Mouse (Mus musculus): ENCODE measurements around the gene Tspan12. TPM values are rescaled to one million over a fixed set of nuclear protein-coding genes. Genes with fewer than 3 reads are reported as not detected.
"Not testable (repeated sequence)": the region's sequence is repeated elsewhere in the genome, so short reads cannot be mapped to it uniquely, and the experiment has no call there.

Gene Tspan12
- total RNA-seq, 2 experiments from 2014 or later, result 21.2 to 25.8 TPM

DNA sequence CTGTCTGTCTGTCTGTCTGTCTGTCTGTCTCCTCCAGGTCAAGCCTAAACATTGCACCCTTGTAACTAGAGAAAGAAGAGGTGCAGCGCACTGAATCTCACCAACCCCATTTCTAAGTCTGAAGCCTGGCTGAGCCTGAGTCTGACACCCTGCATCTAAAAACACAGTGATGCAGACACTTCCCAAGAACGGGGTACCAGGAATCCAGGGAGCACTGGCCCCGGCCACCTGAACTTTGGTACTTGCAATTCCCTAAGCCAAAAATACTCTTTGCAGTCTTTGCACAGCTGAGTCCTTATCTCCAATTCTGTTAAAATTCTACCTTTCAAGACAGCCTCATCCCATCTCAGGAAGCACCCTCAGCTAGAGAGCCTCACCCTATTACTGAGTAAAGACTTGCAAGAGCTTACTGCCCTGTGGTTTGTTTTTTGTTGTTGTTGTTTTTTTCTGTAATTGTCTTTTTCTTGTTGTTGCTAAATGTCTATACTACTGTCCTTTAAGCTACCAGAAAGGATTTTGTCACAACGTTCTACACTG lies 61.7 kb downstream of the Tspan12 start:
- DNase-seq, result no peak
- intact Hi-C loops (cut with DNase I; ENCODE audit: low total_unique reads), result loop anchor here (10.0 kb wide), 1 partner anchor 154 kb away; the partner anchor contains the start of gene Ing3

DNA sequence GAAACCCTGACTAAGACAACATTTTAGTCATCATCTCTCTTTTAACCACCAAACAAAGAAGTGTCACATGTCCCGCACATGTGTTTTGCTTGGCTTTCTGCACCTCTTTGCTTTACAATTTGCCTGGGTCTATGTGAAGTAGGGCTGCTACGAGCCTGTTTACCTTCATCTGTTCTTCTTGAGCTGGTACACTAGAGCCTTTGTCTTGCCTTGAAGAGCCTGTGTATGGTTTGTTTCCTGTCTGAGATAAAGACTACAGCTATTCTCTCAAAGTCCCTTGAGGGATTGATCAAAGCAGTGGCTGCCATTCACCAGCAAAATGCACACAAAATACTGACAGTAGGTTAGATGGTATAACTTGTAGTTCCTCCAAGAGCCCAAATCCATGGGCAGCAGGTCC lies 62.3 kb downstream of the Tspan12 start:
- intact Hi-C loops (cut with DNase I; ENCODE audit: low total_unique reads), result loop anchor here (10.0 kb wide), 1 partner anchor 155 kb away; the partner anchor contains the start of gene Ing3
- no peak for DNase-seq

DNA sequence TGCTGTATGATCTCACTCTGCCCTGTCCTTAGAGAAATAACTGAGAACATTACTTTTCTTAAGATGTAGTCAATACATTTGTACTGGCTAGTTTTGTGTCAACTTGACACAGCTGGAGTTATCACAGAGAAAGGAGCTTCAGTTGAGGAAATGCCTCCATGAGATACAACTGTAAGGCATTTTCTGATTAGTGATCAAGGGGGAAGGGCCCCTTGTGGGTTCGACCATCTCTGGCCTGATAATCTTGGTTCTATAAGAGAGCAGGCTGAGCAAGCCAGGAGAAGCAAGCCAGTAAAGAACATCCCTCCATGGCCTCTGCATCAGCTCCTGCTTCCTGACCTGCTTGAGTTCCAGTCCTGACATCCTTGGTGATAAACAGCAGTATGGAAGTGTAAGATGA lies 62.7 kb downstream of the Tspan12 start:
- intact Hi-C loops (cut with DNase I; ENCODE audit: low total_unique reads); DNase-seq: not testable (repeated sequence)

DNA sequence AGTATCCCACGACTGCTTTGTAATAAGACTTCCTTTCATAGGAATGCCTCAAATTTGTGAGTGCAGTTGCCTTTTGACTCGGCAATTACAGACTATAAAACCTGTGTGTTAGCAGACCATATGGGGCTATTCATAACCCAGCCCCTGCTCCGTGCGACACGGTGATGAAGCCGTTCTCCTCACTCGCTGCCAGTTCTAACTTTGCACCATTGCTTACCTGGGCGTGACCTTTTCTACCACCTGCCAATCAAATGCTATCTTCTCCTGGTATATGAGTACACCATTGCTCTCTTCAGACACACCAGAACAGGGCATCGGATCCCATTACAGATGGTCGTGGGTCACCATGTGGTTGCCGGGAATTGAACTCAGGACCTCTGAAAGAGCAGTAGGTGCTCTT lies 64.6 kb downstream of the Tspan12 start:
- intact Hi-C loops (cut with DNase I; ENCODE audit: low total_unique reads), result no loop called here
- DNase-seq, result no peak

DNA sequence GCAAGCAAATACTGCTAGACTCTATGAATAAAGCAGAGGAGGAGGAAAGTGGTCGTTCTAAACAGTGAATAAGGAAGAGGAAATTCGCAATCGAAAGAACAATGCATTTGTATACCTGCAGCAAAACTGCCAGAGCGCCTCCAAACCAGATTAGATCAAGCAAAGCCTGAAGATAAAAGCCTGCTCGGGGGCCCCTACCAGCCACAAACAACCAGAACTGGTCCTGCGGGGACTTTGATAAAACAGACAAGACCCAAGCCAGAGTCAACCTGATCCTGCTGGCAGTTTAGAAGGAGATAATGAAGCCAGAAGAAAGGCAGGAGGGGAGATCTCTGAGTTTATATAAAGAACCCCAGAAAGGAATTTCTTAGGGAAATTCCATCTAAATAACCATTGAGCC lies 65.0 kb downstream of the Tspan12 start:
- intact Hi-C loops (cut with DNase I; ENCODE audit: low total_unique reads), result no loop called here
- no peak for DNase-seq

DNA sequence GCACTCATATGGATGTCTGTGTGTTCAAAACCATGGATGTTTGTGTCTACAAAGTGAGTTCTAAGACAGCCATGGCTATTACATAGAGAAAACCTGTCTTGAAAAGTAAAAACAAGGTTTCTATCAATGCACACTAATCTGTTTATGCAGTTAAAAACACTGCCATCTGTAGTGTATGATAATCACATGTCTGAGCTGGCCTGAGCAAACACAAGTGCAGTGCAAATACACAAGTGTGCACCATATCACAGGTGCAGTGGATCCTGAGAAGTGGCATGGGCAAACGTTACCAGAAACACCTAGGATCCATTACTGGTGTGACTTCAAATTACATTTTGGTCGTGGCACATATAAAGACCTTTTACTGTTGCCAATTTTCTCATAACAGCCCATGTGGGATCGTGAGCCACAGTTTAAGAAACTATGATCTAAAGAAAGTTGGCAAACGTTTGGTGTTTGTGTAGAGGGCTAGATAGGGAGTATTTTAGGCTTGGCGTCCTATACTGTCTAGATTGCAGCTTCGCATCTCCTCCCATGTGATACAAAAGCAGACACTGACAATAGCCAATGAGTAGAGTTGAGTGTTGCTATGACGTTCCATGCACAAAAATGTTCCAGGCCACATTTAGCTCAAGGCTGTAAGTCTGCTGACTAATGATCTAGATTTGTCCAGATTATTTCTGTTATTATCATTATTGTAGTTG lies 78.0 kb downstream of the Tspan12 start:
- intact Hi-C loops (cut with DNase I; ENCODE audit: low total_unique reads), result no loop called here
- no peak for DNase-seq

DNA sequence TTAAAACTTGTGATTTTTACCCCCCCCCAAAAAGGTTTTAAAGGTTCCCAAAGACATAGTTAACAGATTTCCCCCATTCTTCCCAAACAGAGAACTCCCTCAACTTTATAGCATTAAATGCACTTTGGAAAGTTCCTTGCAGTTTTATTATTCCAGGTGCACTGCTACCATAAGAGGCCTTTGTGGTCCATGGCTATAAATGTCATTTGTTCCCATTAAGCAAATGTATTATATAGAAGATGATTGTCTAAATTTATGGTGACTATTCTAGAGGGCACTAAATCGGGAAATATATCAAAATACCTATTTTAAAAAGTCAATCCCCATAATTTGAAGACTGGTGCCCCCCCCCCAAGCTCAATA lies 82.9 kb downstream of the Tspan12 start:
- intact Hi-C loops (cut with DNase I; ENCODE audit: low total_unique reads), result no loop called here
- DNase-seq, result no peak

DNA sequence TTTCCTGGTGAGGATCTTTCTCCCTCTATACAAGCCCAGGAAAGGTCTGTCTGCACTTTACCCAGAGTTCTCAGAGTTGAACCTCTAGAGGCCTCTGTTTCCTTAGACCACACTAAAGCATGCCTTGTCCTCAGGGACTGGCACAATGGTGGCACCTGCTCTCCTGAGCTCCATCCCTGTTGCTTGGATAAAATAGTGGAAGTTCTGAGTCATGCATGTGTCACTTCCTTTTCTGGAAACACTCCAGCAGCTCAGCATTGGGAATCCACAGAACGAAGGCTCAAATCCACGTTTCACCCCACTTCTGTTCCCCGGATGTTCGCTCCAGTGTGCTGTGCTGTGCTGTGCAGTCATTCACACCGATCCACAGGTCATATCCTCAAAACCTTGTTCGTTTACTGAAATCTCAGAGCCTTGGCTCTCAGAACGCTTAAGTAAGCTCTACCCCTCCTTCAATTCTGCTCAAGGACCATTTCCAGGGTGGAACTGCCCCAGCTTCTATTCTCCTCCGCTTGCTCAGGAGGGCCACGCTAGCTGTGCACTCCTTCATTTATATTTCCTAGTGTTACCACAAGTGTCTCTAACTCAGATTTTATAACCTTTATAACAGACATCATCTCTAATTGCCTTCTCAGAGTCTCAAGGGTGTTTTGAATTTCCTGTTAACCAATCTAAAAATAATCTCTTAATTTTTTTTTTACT lies 83.4 kb downstream of the Tspan12 start:
- intact Hi-C loops (cut with DNase I; ENCODE audit: low total_unique reads), result no loop called here
- no peak for DNase-seq

DNA sequence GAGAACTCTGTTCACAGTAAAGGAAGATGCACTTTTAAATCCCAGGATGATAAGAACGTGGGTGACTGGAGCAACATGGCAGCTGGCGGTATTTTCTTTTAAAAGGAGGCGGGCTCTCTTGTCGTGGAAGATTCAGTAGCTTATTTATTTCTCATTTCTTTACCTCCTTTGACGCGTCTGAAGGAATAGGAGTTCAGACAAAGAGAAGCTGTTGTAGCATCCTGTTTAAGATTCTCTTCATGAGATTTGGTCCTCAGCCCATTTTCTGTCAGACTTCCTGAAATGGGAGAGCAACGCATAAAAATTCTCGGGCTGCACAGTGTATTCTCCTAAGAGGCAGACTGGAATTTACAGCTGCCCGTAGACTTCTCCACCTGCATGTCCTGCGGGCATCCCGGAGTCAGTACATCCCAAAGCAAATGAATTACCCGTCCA lies 84.5 kb downstream of the Tspan12 start:
- intact Hi-C loops (cut with DNase I; ENCODE audit: low total_unique reads), result no loop called here
- DNase-seq, result no peak

DNA sequence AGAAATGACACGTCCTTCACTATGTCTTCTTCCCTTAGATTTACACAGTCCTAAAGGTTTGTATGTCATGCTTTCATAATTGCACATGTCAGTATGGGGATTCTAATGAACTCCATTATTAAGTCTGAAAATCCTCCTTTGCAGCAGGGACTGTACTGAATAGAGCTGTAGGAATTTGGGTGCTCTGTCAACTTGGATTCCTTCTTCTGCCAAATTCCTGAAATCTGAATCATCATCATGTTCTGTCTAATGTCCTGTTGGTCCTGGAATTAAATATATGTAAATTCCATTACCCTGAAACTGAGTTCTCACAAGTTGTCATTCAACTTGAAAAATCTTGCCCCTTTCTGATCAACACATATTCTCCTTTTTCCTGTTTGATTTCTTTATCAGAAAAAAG lies 104.8 kb downstream of the Tspan12 start:
- intact Hi-C loops (cut with DNase I; ENCODE audit: low total_unique reads), result no loop called here

DNA sequence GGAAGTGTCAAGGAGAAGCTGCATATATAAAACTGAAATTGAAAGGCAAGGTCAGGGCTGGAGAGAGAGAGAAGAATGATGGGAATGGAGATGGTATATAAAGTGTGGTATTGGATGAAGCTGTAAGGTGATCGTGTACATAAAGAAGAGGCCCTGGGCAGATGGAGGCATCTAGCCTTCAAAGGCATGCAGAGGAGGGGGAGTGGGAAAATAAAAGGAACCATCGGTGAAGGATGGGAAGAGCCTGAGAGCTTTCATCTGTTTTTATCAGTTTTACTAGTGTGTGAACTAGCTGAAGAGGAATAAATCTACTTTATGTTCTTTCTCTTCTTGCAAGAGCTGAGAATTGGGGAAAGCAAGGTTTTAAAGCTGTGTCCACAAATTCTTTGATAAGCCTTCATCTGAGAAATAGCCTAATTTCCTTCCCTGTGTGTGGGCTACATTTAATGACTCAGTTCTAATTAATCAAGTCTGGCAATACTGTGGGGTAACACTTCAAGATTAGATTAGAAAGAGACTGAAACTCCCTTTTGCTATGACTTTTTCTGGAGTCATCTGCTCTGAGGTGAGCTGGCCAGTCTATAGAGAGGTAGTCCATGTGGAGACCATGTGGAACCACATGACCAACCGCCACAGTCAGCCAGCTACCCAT lies 107.6 kb downstream of the Tspan12 start:
- no peak for DNase-seq

More for the DNA sequence above, 104.8 kb downstream of the Tspan12 start:
- no peak for DNase-seq

DNA sequence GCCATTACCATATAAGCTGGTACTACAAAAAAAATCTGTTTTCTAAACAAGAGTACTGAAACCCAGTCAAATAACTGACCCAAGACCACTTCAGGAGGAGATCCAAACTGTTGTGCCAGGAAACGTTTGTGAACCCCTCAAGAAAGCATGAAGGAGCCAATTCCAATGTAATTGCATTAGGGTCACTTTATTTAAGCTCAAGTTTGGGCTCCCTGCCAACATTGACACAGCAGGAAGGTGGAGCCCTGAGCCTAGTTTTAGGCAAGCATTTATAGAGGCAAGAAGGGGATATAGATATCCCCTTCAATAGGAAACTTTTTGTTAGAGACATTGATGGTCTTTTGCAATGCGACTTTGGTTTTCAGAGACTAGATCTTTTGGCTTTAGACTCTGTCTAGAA lies 111.7 kb downstream of the Tspan12 start:
- DNase-seq, result no peak
- intact Hi-C loops (cut with DNase I; ENCODE audit: low total_unique reads), result no loop called here

More for the DNA sequence above, 107.6 kb downstream of the Tspan12 start:
- intact Hi-C loops (cut with DNase I; ENCODE audit: low total_unique reads), result no loop called here

DNA sequence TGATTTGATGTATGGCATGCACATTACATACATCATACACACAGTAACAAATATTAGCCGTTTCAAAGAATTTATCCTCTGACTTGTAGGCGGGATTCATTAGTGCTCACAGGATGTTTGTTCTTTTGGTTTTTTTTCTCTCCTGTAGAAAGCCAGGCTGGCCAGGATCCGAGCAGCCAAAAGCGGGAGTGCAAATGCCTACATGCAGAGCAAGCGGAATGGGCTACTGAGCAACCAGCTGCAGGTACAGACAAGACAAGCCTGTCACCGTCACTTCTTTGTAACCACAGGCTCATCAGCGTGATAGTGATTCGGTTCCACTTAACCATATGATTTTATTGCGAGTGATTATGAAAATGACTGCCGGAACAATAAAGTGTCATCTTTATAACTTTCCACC lies 130.1 kb downstream of the Tspan12 start:
- no peak for DNase-seq
- intact Hi-C loops (cut with DNase I; ENCODE audit: low total_unique reads), result no loop called here

Other genes starting within 250 kb of the Tspan12 start
- gene Ing3, start 97.1 kb upstream of the Tspan12 start, total RNA-seq (2021), result 10 to 100 TPM; 10.6 to 12.0 TPM
- 10 to 100 TPM; 15.6 to 16.3 TPM for gene Cped1, start 133.4 kb upstream of the Tspan12 start, total RNA-seq (2021)

Data from gastrocnemius, postnatal 14 days (tissue).